Mouse (Mus musculus): ENCODE results near the gene Nxf2. TPM values are rescaled to one million over a fixed set of nuclear protein-coding genes. Genes with fewer than 3 reads are reported as not detected.

The Nxf2 gene
- polyA plus RNA-seq, 2 experiments = 0.10 to 0.14 TPM

- DNase-seq (ENCODE audit: low read depth in 3 of 3, low spot score in 3 of 3) (peak; percentile 38 to 55 (median 52)), ATAC-seq (ENCODE audit: insufficient read depth) (peak; percentile 92)
- Histone ChIP-seq H3K27me3 (ENCODE audit: control insufficient read depth, insufficient read depth, low read length) (no peaks in the 10 kb centered on the region), H3K36me3 (replicated peaks; ENCODE audit: control insufficient read depth, insufficient read depth, low read depth) (no peaks in the 10 kb centered on the region), H3K4me2 (ENCODE audit: low read depth) (peak overlapping the region; percentile 24), H3K27ac (no peak overlapping the region), H3K9ac (replicated peaks) (no peak overlapping the region), H3K4me1 (replicated peaks; ENCODE audit: control insufficient read depth in 2 of 2, insufficient read depth in 2 of 2, low read length in 1 of 2) (no peaks in the 10 kb centered on the region), H3K9me3 (ENCODE audit: control insufficient read depth, low read length) (no peaks in the 10 kb centered on the region; the same call in 1 of the 2 replicates), H3K4me3 (ENCODE audit: insufficient read depth in 1 of 2, low read depth in 2 of 2, low read length in 2 of 2) (no peak overlapping the region)
- TF ChIP-seq EP300 (IDR thresholded peaks at IDR 0.05; ENCODE audit: low read depth) = no peak
- no peak for TF ChIP-seq CTCF (IDR thresholded peaks at IDR 0.05; ENCODE audit: low read depth)
- 51% methylated on average over 42 of the region's 53 CpGs for WGBS (ENCODE audit: insufficient replicate concordance)
These were observed 1.1 kb downstream of the Nxf2 start for GRCm38 (mm10) chrX:134963305-134964094.

- H3K27ac ChIP-seq = no peak overlapping the region
- no peak overlapping the region for H3K4me3 ChIP-seq (ENCODE audit: insufficient read depth in 1 of 2, low read depth in 2 of 2, low read length in 2 of 2)
- H3K9ac ChIP-seq (replicated peaks) = no peak overlapping the region
- ATAC-seq (ENCODE audit: insufficient read depth) = no peak
- TF ChIP-seq EP300 (IDR thresholded peaks at IDR 0.05; ENCODE audit: low read depth) = no peak
- peak; percentile 67 for TF ChIP-seq CTCF (IDR thresholded peaks at IDR 0.05; ENCODE audit: low read depth)
- no peaks in the 10 kb centered on the region for H3K4me1 ChIP-seq (replicated peaks; ENCODE audit: control insufficient read depth in 2 of 2, insufficient read depth in 2 of 2, low read length in 1 of 2)
- DNase-seq (ENCODE audit: low read depth in 3 of 3, low spot score in 3 of 3) = peak in 1 of 3 experiments; percentile 1
- H3K4me2 ChIP-seq (ENCODE audit: low read depth) = no peak overlapping the region
- no peaks in the 10 kb centered on the region for H3K36me3 ChIP-seq (replicated peaks; ENCODE audit: control insufficient read depth, insufficient read depth, low read depth)
- H3K27me3 ChIP-seq (ENCODE audit: control insufficient read depth, insufficient read depth, low read length) = no peaks in the 10 kb centered on the region
- H3K9me3 ChIP-seq (ENCODE audit: control insufficient read depth, low read length) = no peaks in the 10 kb centered on the region
- WGBS (ENCODE audit: insufficient replicate concordance) = 30% methylated on average over 5 of the region's 5 CpGs
These were observed 34.2 kb downstream of the Nxf2 start for GRCm38 (mm10) chrX:134930361-134930760.

- ATAC-seq (ENCODE audit: insufficient read depth) (no peak), DNase-seq (ENCODE audit: low read depth in 3 of 3, low spot score in 3 of 3) (no peak)
- H3K4me1 ChIP-seq (replicated peaks; ENCODE audit: control insufficient read depth in 2 of 2, insufficient read depth in 2 of 2, low read length in 1 of 2) = no peaks in the 10 kb centered on the region
- TF ChIP-seq EP300 (IDR thresholded peaks at IDR 0.05; ENCODE audit: low read depth) = no peak
- TF ChIP-seq CTCF (IDR thresholded peaks at IDR 0.05; ENCODE audit: low read depth) = no peak
- no peaks in the 10 kb centered on the region for H3K36me3 ChIP-seq (replicated peaks; ENCODE audit: control insufficient read depth, insufficient read depth, low read depth)
- H3K4me2 ChIP-seq (ENCODE audit: low read depth) = no peak overlapping the region
- H3K27me3 ChIP-seq (ENCODE audit: control insufficient read depth, insufficient read depth, low read length) = no peaks in the 10 kb centered on the region
- 69% methylated on average over 5 of the region's 5 CpGs for WGBS (ENCODE audit: insufficient replicate concordance)
- H3K9ac ChIP-seq (replicated peaks) = no peak overlapping the region
- H3K9me3 ChIP-seq (ENCODE audit: control insufficient read depth, low read length) = no peaks in the 10 kb centered on the region
- H3K4me3 ChIP-seq (ENCODE audit: insufficient read depth in 1 of 2, low read depth in 2 of 2, low read length in 2 of 2) = no peak overlapping the region
- no peak overlapping the region for H3K27ac ChIP-seq
These were observed 34.6 kb downstream of the Nxf2 start for GRCm38 (mm10) chrX:134929927-134930326.

DNA sequence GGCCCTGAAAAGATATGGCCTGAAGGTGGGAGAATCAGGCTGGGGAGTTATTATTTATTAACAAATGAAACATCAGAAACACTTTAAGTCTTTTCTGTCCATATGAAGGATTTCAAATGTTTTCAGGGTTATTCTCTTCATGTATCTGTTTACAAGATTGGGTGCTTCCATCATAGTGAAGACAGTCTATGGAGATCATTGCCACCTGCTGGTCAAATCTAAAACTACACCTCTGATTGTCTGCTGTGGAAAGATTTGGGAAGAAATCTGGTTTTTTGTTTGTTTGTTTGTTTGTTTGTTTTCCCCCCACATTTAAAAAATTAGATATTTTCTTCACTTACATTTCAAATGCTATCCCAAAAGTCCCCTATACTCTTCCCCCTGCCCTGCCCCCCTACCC lies 39.5 kb downstream of the Nxf2 start:
- DNase-seq (ENCODE audit: low read depth in 3 of 3, low spot score in 3 of 3) = peak; percentile 17 to 29 (median 19)
- no peak overlapping the region for H3K9ac ChIP-seq (replicated peaks)
- no peak overlapping the region for H3K4me3 ChIP-seq (ENCODE audit: insufficient read depth in 1 of 2, low read depth in 2 of 2, low read length in 2 of 2)
- H3K4me2 ChIP-seq (ENCODE audit: low read depth) = no peak overlapping the region
- no peaks in the 10 kb centered on the region for H3K27me3 ChIP-seq (ENCODE audit: control insufficient read depth, insufficient read depth, low read length)
- no peak overlapping the region for H3K27ac ChIP-seq
- H3K4me1 ChIP-seq (replicated peaks; ENCODE audit: control insufficient read depth in 2 of 2, insufficient read depth in 2 of 2, low read length in 1 of 2) = no peaks in the 10 kb centered on the region
- no peak for ATAC-seq (ENCODE audit: insufficient read depth)
- H3K9me3 ChIP-seq (ENCODE audit: control insufficient read depth, low read length) = no peaks in the 10 kb centered on the region
- no peaks in the 10 kb centered on the region for H3K36me3 ChIP-seq (replicated peaks; ENCODE audit: control insufficient read depth, insufficient read depth, low read depth)
- TF ChIP-seq EP300 (IDR thresholded peaks at IDR 0.05; ENCODE audit: low read depth) = no peak
- peak; percentile 51 for TF ChIP-seq CTCF (IDR thresholded peaks at IDR 0.05; ENCODE audit: low read depth)

DNA sequence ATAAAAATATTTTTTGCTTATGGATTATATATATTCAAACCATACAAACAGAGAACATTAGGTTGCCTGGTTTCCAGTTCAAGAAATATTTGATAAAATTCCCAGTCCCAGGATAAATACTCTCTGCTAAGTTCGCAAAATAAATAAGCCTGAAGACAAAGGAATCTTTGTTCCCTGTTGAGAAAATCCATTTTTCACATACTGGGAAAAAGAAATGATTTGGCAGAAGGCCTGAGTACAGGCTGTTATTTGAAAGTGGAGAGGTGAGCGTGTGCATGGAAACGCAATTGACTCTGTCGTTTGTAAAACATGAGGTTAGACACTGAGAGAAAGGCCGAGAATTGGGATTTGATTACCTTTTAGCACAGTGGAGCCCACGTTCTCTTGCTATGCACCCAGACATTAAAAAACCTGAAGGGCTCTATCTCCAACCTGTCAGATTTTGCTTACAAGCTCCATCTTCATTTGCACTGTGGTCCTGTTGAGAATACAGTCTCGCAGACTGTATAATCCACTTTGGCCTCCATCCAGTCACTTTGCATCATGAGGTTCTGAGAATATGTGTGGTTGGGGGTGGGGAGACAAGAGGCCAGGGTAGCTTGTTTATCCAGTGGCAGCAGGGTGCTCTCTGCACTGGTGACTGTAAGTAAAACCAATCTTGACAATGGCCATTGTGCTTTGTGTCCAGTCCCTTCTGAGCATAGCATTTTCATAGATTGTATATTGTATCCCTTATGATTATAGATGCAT lies 40.7 kb downstream of the Nxf2 start:
- 72% methylated on average over 7 of the region's 7 CpGs for WGBS (ENCODE audit: insufficient replicate concordance)
- no peak for DNase-seq (ENCODE audit: low read depth in 3 of 3, low spot score in 3 of 3)
- no peak for ATAC-seq (ENCODE audit: insufficient read depth)
- Histone ChIP-seq H3K36me3 (replicated peaks; ENCODE audit: control insufficient read depth, insufficient read depth, low read depth) (no peaks in the 10 kb centered on the region), H3K27me3 (ENCODE audit: control insufficient read depth, insufficient read depth, low read length) (no peaks in the 10 kb centered on the region), H3K4me3 (ENCODE audit: insufficient read depth in 1 of 2, low read depth in 2 of 2, low read length in 2 of 2) (no peak overlapping the region), H3K4me2 (ENCODE audit: low read depth) (no peak overlapping the region), H3K9ac (replicated peaks) (no peak overlapping the region), H3K27ac (no peak overlapping the region), H3K9me3 (ENCODE audit: control insufficient read depth, low read length) (no peaks in the 10 kb centered on the region), H3K4me1 (replicated peaks; ENCODE audit: control insufficient read depth in 2 of 2, insufficient read depth in 2 of 2, low read length in 1 of 2) (no peaks in the 10 kb centered on the region)
- TF ChIP-seq CTCF (IDR thresholded peaks at IDR 0.05; ENCODE audit: low read depth) (no peak), EP300 (IDR thresholded peaks at IDR 0.05; ENCODE audit: low read depth) (no peak)
